Mouse (Mus musculus) midbrain, embryonic 14.5 days (tissue): ENCODE measurements around the gene Spag6l. TPM values are rescaled to one million over a fixed set of nuclear protein-coding genes. Genes with fewer than 3 reads are reported as not detected.
"Not testable (repeated sequence)": the region's sequence is repeated elsewhere in the genome, so short reads cannot be mapped to it uniquely, and the experiment has no call there.

Source experiments
- ATAC-seq: fragments of 200-750 bp; cut with Nextera tagmentation; 2 replicates; pipeline ENCODE4 v1.8.0; 2017; ENCODE audit warnings: moderate number of reproducible peaks, moderate library complexity; ENCODE audit not compliant: low FRiP score, low TSS enrichment
- DNase-seq: peaks from one replicate; pipeline ENCODE4 v3.0.0-alpha.2; 2015
- H3K27ac ChIP-seq: fragments of 300-500 bp; sonication (generic); replicated peaks from 2 replicates; pipeline ENCODE4 v1.5.1; 2014; ENCODE audit warnings: mild to moderate bottlenecking, low read depth, low read length, moderate library complexity
- H3K27me3 ChIP-seq: fragments of 300-500 bp; sonication (generic); 2 replicates; pipeline ENCODE4 v1.6.1; 2014; ENCODE audit warnings: low read length, control low read depth, mixed read lengths; ENCODE audit not compliant: control insufficient read depth, insufficient read depth
- H3K36me3 ChIP-seq: fragments of 300-500 bp; sonication (generic); 2 replicates; pipeline ENCODE4 v1.6.1; 2014; ENCODE audit warnings: low read length, control low read depth; ENCODE audit not compliant: control insufficient read depth, insufficient read depth
- H3K4me1 ChIP-seq: fragments of 300-500 bp; sonication (generic); 2 replicates; pipeline ENCODE4 v1.6.1; 2014; ENCODE audit warnings: mild to moderate bottlenecking, antibody characterized with exemption, low read length, control low read depth; ENCODE audit not compliant: control insufficient read depth, insufficient read depth
- H3K4me2 ChIP-seq: fragments of 300-500 bp; sonication (generic); 2 replicates; pipeline ENCODE4 v1.6.1; 2014; ENCODE audit warnings: mild to moderate bottlenecking, low read length, moderate library complexity
- H3K4me3 ChIP-seq: fragments of 300-500 bp; sonication (generic); replicated peaks from 2 replicates; pipeline ENCODE4 v1.5.1; 2014; ENCODE audit warnings: low read depth, low read length
- H3K9ac ChIP-seq: fragments of 300-500 bp; sonication (generic); replicated peaks from 2 replicates; pipeline ENCODE4 v1.6.1; 2014; ENCODE audit warnings: mild to moderate bottlenecking, low read length, moderate library complexity
- H3K9me3 ChIP-seq: fragments of 300-500 bp; sonication (generic); 2 replicates; pipeline ENCODE4 v1.6.1; 2016; ENCODE audit warnings: low read length, control low read depth, mixed read lengths; ENCODE audit not compliant: control insufficient read depth
- WGBS: fragments of 180-500 bp; shearing (Covaris S2); extraction: QIAGEN DNeasy Blood & Tissue Kit; methylation state at CpG from one replicate; pipeline ENCODE4 v1.1.7; 2014; 5-methylcytosine and 5-hydroxymethylcytosine counted together
- polyA plus RNA-seq: library from polyadenylated mRNA; unstranded; fragments of >200 nt; fragmentation: Nextera tagmentation; extraction: Ambion mirVana; gene quantifications from 2 replicates; pipeline ENCODE4 v1.2.1, GENCODE M21; 2014

Spag6l gene
- polyA plus RNA-seq, 1 experiment from 2014 or later, result 18.7 TPM

- WGBS, result 77% methylated on average over 13 of the region's 13 CpGs
- H3K4me3 ChIP-seq, result no peak overlapping the region
- H3K4me2 ChIP-seq, result no peak overlapping the region
- no peaks in the 10 kb centered on the region for H3K4me1 ChIP-seq
- DNase-seq, result no peak
- H3K9ac ChIP-seq, result no peak overlapping the region
- H3K27me3 ChIP-seq, result no peaks in the 10 kb centered on the region
- no peak overlapping the region for H3K27ac ChIP-seq
- no peaks in the 10 kb centered on the region for H3K36me3 ChIP-seq
- no peaks in the 10 kb centered on the region for H3K9me3 ChIP-seq
- ATAC-seq, result no peak
Measured at GRCm38 (mm10) chr16:16856731-16857476, 27.6 kb upstream of the Spag6l start.

GRCm38 (mm10) chr16:16856054-16856453 lies 26.8 kb upstream of the Spag6l start:
- H3K9ac ChIP-seq, ATAC-seq, H3K4me2 ChIP-seq, H3K27me3 ChIP-seq, H3K27ac ChIP-seq, H3K4me3 ChIP-seq, H3K36me3 ChIP-seq, H3K9me3 ChIP-seq, DNase-seq, H3K4me1 ChIP-seq: not testable (repeated sequence)
- WGBS, result 81% methylated on average over 9 of the region's 9 CpGs

- Histone ChIP-seq H3K4me1 (no peaks in the 10 kb centered on the region), H3K4me3 (no peak overlapping the region), H3K4me2 (no peak overlapping the region), H3K9ac (no peak overlapping the region), H3K36me3 (no peaks in the 10 kb centered on the region), H3K27me3 (no peaks in the 10 kb centered on the region), H3K9me3 (no peaks in the 10 kb centered on the region), H3K27ac (no peak overlapping the region)
- ATAC-seq (no peak), DNase-seq (no peak)
- 90% methylated on average over 1 of the region's 1 CpGs for WGBS
Measured at GRCm38 (mm10) chr16:16855541-16855940, 26.3 kb upstream of the Spag6l start.

GRCm38 (mm10) chr16:16854836-16855235 lies 25.6 kb upstream of the Spag6l start:
- H3K4me2 ChIP-seq, result no peak overlapping the region
- no peak overlapping the region for H3K4me3 ChIP-seq
- H3K27ac ChIP-seq, result no peak overlapping the region
- 42% methylated on average over 6 of the region's 6 CpGs for WGBS
- H3K36me3 ChIP-seq, result no peaks in the 10 kb centered on the region
- peak; percentile 11 for DNase-seq
- no peaks in the 10 kb centered on the region for H3K9me3 ChIP-seq
- no peak overlapping the region for H3K9ac ChIP-seq
- no peak for ATAC-seq
- H3K27me3 ChIP-seq, result no peaks in the 10 kb centered on the region
- H3K4me1 ChIP-seq, result no peaks in the 10 kb centered on the region

GRCm38 (mm10) chr16:16852411-16852810 lies 23.2 kb upstream of the Spag6l start:
- Histone ChIP-seq H3K9ac (no peak overlapping the region), H3K4me3 (no peak overlapping the region), H3K36me3 (no peaks in the 10 kb centered on the region), H3K4me1 (no peaks in the 10 kb centered on the region), H3K4me2 (no peak overlapping the region), H3K9me3 (no peaks in the 10 kb centered on the region), H3K27me3 (no peaks in the 10 kb centered on the region), H3K27ac (no peak overlapping the region)
- 85% methylated on average over 3 of the region's 3 CpGs for WGBS
- DNase-seq (no peak), ATAC-seq (no peak)

- DNase-seq (no peak), ATAC-seq (no peak)
- no peak overlapping the region for H3K4me3 ChIP-seq
- H3K9me3 ChIP-seq, result no peaks in the 10 kb centered on the region
- H3K4me1 ChIP-seq, result no peaks in the 10 kb centered on the region
- no peak overlapping the region for H3K27ac ChIP-seq
- no peak overlapping the region for H3K9ac ChIP-seq
- H3K36me3 ChIP-seq, result no peaks in the 10 kb centered on the region
- H3K27me3 ChIP-seq, result no peaks in the 10 kb centered on the region
- H3K4me2 ChIP-seq, result no peak overlapping the region
Measured at GRCm38 (mm10) chr16:16849196-16849595, 19.9 kb upstream of the Spag6l start.

GRCm38 (mm10) chr16:16829671-16830070 lies 415 bp upstream of the Spag6l start:
- no peaks in the 10 kb centered on the region for H3K36me3 ChIP-seq
- no peaks in the 10 kb centered on the region for H3K27me3 ChIP-seq
- DNase-seq, result no peak
- ATAC-seq, result 0 out of 2 replicates have a peak, but pooled peaks have one; percentile 28
- no peak overlapping the region for H3K27ac ChIP-seq
- H3K9ac ChIP-seq, result no peak overlapping the region
- H3K4me2 ChIP-seq, result peak overlapping the region; percentile 80; the same call in 1 of the 2 replicates
- 91% methylated on average over 3 of the region's 3 CpGs for WGBS
- H3K9me3 ChIP-seq, result no peaks in the 10 kb centered on the region
- H3K4me3 ChIP-seq, result peak overlapping the region; percentile 60; the same call in 1 of the 2 replicates
- no peaks in the 10 kb centered on the region; the same call in 1 of the 2 replicates for H3K4me1 ChIP-seq

- H3K27ac ChIP-seq, result no peak overlapping the region
- H3K9ac ChIP-seq, result no peak overlapping the region
- no peaks in the 10 kb centered on the region for H3K36me3 ChIP-seq
- ATAC-seq (no peak), DNase-seq (no peak)
- no peak overlapping the region for H3K4me3 ChIP-seq
- no peaks in the 10 kb centered on the region for H3K27me3 ChIP-seq
- no peak overlapping the region for H3K4me2 ChIP-seq
- 74% methylated on average over 2 of the region's 2 CpGs for WGBS
- no peaks in the 10 kb centered on the region; the same call in 1 of the 2 replicates for H3K4me1 ChIP-seq
- H3K9me3 ChIP-seq, result 0 out of 2 replicates have a peak, but pooled peaks cover 2% of the 10 kb centered on the region
Measured at GRCm38 (mm10) chr16:16826223-16826622, 3.0 kb downstream of the Spag6l start.

- Histone ChIP-seq H3K4me2 (no peak overlapping the region), H3K9ac (no peak overlapping the region), H3K36me3 (no peaks in the 10 kb centered on the region), H3K4me1 (no peaks in the 10 kb centered on the region; the same call in 1 of the 2 replicates), H3K27ac (no peak overlapping the region), H3K27me3 (no peaks in the 10 kb centered on the region), H3K9me3 (peaks cover 5% of the 10 kb centered on the region; the same call in 1 of the 2 replicates), H3K4me3 (no peak overlapping the region)
- WGBS, result 49% methylated on average over 5 of the region's 5 CpGs
- no peak for DNase-seq
- no peak for ATAC-seq
Measured at GRCm38 (mm10) chr16:16825476-16825875, 3.8 kb downstream of the Spag6l start.
